ENCODE assay signal across 20 mouse cellular contexts in the genomic region with DNA sequence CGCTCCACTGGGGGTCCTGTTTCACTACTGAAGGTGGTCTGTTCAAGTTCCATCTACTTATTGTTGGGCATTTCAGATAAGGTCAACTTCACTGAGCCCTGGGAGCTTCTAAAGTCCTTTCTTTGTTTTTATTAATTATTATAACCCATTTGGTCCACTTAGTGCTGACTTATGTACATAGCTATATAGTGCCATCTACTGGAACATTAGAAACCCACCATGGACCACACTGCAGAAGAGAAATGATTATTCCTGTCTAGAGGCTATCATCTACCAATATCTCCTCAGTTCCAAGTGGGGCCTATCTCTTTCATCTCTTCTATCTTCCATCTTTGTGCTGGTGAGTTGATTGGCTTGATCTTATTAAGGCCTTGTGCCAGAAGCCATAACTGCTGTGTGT.
DNase-seq lines count a peak whose midpoint lies in the region; ATAC-seq lines count a peak whose summit lies in the region.
"Had no signal": no experiment of that assay in that cellular context is flagged by ENCODE, and none has a peak within 500 bp of the region (broad histone marks: within the 10 kb centered on the region; RNA-seq: fewer than 3 reads in every experiment).

No protein-coding gene starts in this region.

- WGBS in embryonic facial prominence, embryonic 12.5 days, result 87% methylated on average over 1 of the region's 1 CpGs
- 88% methylated on average over 1 of the region's 1 CpGs for WGBS in embryonic facial prominence, embryonic 10.5 days
- 96% methylated on average over 1 of the region's 1 CpGs for whole genome bisulfite sequencing in kidney, embryonic 14.5 days

- H3K4me2 ChIP-seq in embryonic facial prominence, embryonic 12.5 days (replicated peaks), result no peak overlapping the region
- H3K4me2 ChIP-seq in kidney, embryonic 14.5 days (replicated peaks; ENCODE audit: low read depth, low read length), result no peak overlapping the region
- H3K4me2 ChIP-seq: hindbrain, embryonic 14.5 days; liver, embryonic 12.5 days; stomach, embryonic 15.5 days had no signal

- H3K27ac ChIP-seq in embryonic facial prominence, embryonic 12.5 days, result no peak overlapping the region
- H3K27ac ChIP-seq in embryonic facial prominence, embryonic 10.5 days (replicated peaks), result no peak overlapping the region
- no peak overlapping the region for H3K27ac ChIP-seq in kidney, embryonic 14.5 days (ENCODE audit: low read depth, low read length)
- H3K27ac ChIP-seq: gastrocnemius, adult 2 months; hindbrain, embryonic 14.5 days; limb, embryonic 10.5 days; liver, embryonic 12.5 days; stomach, embryonic 15.5 days had no signal

- no peaks in the 10 kb centered on the region for H3K4me1 ChIP-seq in embryonic facial prominence, embryonic 12.5 days
- no peaks in the 10 kb centered on the region for H3K4me1 ChIP-seq in embryonic facial prominence, embryonic 10.5 days
- H3K4me1 ChIP-seq in kidney, embryonic 14.5 days (ENCODE audit: control insufficient read depth, insufficient read depth, low read length), result no peaks in the 10 kb centered on the region
- H3K4me1 ChIP-seq: limb, embryonic 10.5 days; liver, embryonic 12.5 days; megakaryocyte, embryonic 14.5 days; stomach, embryonic 15.5 days had no signal

- no peak overlapping the region for H3K4me3 ChIP-seq in embryonic facial prominence, embryonic 12.5 days
- no peak overlapping the region for H3K4me3 ChIP-seq in embryonic facial prominence, embryonic 10.5 days
- H3K4me3 ChIP-seq in kidney, embryonic 14.5 days (ENCODE audit: low read length), result no peak overlapping the region
- H3K4me3 ChIP-seq: gastrocnemius, adult 2 months; limb, embryonic 10.5 days; liver, embryonic 12.5 days; megakaryocyte, embryonic 14.5 days; stomach, embryonic 15.5 days had no signal

- DNase-seq in embryonic facial prominence, embryonic 10.5 days (ENCODE audit: low spot score), result no peak
- no peak for DNase-seq in kidney, adult 18-20 months
- DNase-seq in 416B (ENCODE audit: low read depth), result peak; percentile 18
- peak; percentile 25 for DNase-seq in embryo, embryonic 10.5 days (ENCODE audit: low spot score)
- DNase-seq in ovary, postnatal 10 days (ENCODE audit: low spot score), result no peak
- DNase-seq in T-cell, adult 2 months (ENCODE audit: low spot score), result no peak
- DNase-seq: cerebellum, adult 8-10 months; gastrocnemius, adult 2 months; heart, adult 18-20 months; kidney, postnatal 25 days; right cerebral cortex, adult 18-20 months; thymus, postnatal 4 days had no signal

- H3K9ac ChIP-seq in embryonic facial prominence, embryonic 12.5 days, result no peak overlapping the region
- no peak overlapping the region for H3K9ac ChIP-seq in kidney, embryonic 14.5 days (ENCODE audit: low read depth, low read length)
- H3K9ac ChIP-seq: hindbrain, embryonic 14.5 days; liver, embryonic 12.5 days; stomach, embryonic 15.5 days had no signal

- no peaks in the 10 kb centered on the region for H3K36me3 ChIP-seq in embryonic facial prominence, embryonic 12.5 days
- H3K36me3 ChIP-seq in embryonic facial prominence, embryonic 10.5 days (replicated peaks), result no peaks in the 10 kb centered on the region
- no peaks in the 10 kb centered on the region for H3K36me3 ChIP-seq in kidney, embryonic 14.5 days (ENCODE audit: control insufficient read depth, insufficient read depth, low read length)
- H3K36me3 ChIP-seq: limb, embryonic 10.5 days; liver, embryonic 12.5 days; stomach, embryonic 15.5 days had no signal

- no peaks in the 10 kb centered on the region for H3K27me3 ChIP-seq in embryonic facial prominence, embryonic 12.5 days
- no peaks in the 10 kb centered on the region for H3K27me3 ChIP-seq in embryonic facial prominence, embryonic 10.5 days (replicated peaks; ENCODE audit: low read depth, poor library complexity, severe bottlenecking)
- no peaks in the 10 kb centered on the region for H3K27me3 ChIP-seq in kidney, embryonic 14.5 days (ENCODE audit: control insufficient read depth, insufficient read depth, low read length)
- H3K27me3 ChIP-seq: liver, embryonic 12.5 days; megakaryocyte, embryonic 14.5 days; stomach, embryonic 15.5 days had no signal

- no peaks in the 10 kb centered on the region for H3K9me3 ChIP-seq in embryonic facial prominence, embryonic 12.5 days
- H3K9me3 ChIP-seq in embryonic facial prominence, embryonic 10.5 days, result no peaks in the 10 kb centered on the region
- H3K9me3 ChIP-seq in kidney, embryonic 14.5 days (ENCODE audit: control insufficient read depth, low read length), result no peaks in the 10 kb centered on the region
- H3K9me3 ChIP-seq: limb, embryonic 10.5 days; liver, embryonic 12.5 days; megakaryocyte, embryonic 14.5 days; stomach, embryonic 15.5 days had no signal

- ATAC-seq in embryonic facial prominence, embryonic 12.5 days (ENCODE audit: insufficient number of reproducible peaks, insufficient read depth, low FRiP score, low TSS enrichment), result 0 out of 2 replicates have a peak, but pooled peaks have one; percentile 52
- ATAC-seq in kidney, embryonic 14.5 days (ENCODE audit: low FRiP score, low TSS enrichment), result 0 out of 2 replicates have a peak, but pooled peaks have one; percentile 57
- ATAC-seq: liver, embryonic 12.5 days; lung, postnatal 0 days had no signal

Comparison
In these comparisons a context has a peak if more than half of its experiments do, and no peak if none do; other contexts are left out.
1. DNase-seq: peak in 416B (single experiment) and embryo, embryonic 10.5 days (single experiment); none in embryonic facial prominence, embryonic 10.5 days (single experiment), kidney, adult 18-20 months (single experiment), ovary, postnatal 10 days (single experiment) and T-cell, adult 2 months (single experiment).